Mouse (Mus musculus): Measurements from ENCODE around the gene Kif21b. TPM values are rescaled to one million over a fixed set of nuclear protein-coding genes. Genes with fewer than 3 reads are reported as not detected.

Gene Kif21b
- polyA plus RNA-seq (2015; fragmentation: Nextera tagmentation; extraction: Ambion mirVana), result 47.9 and 55.7 TPM in 2 replicates

DNA sequence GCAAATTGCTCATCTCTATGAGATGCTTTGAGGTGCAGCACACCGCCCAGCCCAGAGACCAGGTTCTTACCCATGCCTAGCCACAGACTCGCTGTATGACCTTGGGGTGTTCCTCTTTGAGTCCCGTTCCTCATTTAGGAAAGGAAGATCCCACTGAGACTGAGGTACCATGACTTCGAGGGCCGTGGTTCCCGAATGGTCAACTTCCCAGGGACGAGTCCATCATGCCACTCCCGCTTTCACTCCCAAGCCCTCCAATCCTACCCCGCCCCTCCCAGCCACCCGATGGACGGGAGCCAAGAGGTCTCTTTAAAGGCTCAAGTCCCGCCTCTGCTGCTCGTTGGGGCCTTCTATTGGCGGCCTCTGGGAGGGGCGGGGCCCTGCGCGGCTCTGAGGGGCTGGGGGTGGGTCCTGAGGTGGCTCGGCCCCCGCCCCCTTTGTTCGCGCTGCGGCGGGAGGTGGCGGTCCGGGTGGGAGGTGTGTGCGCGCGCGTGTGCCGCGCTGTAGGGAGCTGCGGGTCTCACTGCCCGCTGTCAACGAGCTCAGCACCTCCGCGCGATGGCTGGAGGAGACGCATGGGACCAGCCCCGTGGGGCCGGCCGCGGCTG is at the start of gene Kif21b:
Kif21b (plus strand) TSS at position 439 of the 608 bp plus-strand sequence.
- Histone ChIP-seq H3K36me3 (ENCODE audit: control insufficient read depth, insufficient read depth, low read length) (no peaks in the 10 kb centered on the region), H3K27ac (ENCODE audit: low read length) (peak within 1 kb of the TSS; percentile 96), H3K4me2 (ENCODE audit: low read length) (peak within 1 kb of the TSS; percentile 87), H3K9ac (ENCODE audit: low read depth, low read length) (peak within 1 kb of the TSS; percentile 98), H3K4me1 (ENCODE audit: control insufficient read depth, insufficient read depth, low read length) (peaks cover 34% of the 10 kb centered on the region), H3K27me3 (ENCODE audit: control insufficient read depth, insufficient read depth, low read depth, low read length) (no peaks in the 10 kb centered on the region), H3K9me3 (replicated peaks; ENCODE audit: control insufficient read depth, low read length, poor library complexity, severe bottlenecking) (no peaks in the 10 kb centered on the region), H3K4me3 (ENCODE audit: low read depth, low read length) (peak within 1 kb of the TSS; percentile 85)
- ATAC-seq, result peak; percentile 90
- 1% methylated on average over 39 of the region's 42 CpGs for WGBS

DNA sequence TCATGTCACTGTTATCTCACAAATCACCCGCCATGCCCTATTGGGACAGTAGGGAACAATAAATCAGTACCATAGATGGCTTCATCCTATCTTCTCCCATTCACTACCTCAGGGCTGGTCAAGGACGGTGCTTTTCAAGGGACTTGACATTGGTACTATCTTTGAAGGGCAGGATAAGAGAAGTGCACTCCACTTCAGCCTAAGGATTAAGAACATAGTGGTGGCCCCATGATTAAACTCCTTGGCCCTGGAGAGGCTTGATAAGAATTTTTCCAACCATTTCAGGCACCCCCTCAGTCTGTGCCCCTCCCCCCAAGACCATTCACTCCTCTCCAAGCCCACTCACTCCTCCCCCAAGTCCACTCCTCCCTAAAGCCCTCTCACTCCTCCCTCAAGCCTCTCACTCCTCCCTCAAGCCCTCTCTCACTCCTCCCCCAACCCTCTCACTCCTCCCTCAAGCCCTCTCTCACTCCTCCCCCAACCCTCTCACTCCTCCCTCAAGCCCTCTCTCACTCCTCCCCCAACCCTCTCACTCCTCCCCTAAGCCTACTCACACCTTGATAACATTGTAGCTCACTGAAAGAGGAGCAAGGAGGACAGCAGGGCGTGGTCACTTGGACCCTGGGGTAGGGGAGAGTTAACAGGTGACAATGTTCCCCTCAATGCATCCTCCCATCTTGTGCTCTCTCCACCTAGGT is 45.1 kb upstream of the Kif21b start:
- Histone ChIP-seq H3K27ac (ENCODE audit: low read length) (no peak overlapping the region), H3K9ac (ENCODE audit: low read depth, low read length) (no peak overlapping the region), H3K36me3 (ENCODE audit: control insufficient read depth, insufficient read depth, low read length) (no peaks in the 10 kb centered on the region), H3K4me1 (ENCODE audit: control insufficient read depth, insufficient read depth, low read length) (peaks cover 10% of the 10 kb centered on the region), H3K27me3 (ENCODE audit: control insufficient read depth, insufficient read depth, low read depth, low read length) (no peaks in the 10 kb centered on the region), H3K9me3 (replicated peaks; ENCODE audit: control insufficient read depth, low read length, poor library complexity, severe bottlenecking) (0 out of 2 replicates have a peak, but pooled peaks cover 3% of the 10 kb centered on the region), H3K4me3 (ENCODE audit: low read depth, low read length) (no peak overlapping the region), H3K4me2 (ENCODE audit: low read length) (no peak overlapping the region)
- 94% methylated on average over 3 of the region's 3 CpGs for WGBS
- ATAC-seq, result no peak

DNA sequence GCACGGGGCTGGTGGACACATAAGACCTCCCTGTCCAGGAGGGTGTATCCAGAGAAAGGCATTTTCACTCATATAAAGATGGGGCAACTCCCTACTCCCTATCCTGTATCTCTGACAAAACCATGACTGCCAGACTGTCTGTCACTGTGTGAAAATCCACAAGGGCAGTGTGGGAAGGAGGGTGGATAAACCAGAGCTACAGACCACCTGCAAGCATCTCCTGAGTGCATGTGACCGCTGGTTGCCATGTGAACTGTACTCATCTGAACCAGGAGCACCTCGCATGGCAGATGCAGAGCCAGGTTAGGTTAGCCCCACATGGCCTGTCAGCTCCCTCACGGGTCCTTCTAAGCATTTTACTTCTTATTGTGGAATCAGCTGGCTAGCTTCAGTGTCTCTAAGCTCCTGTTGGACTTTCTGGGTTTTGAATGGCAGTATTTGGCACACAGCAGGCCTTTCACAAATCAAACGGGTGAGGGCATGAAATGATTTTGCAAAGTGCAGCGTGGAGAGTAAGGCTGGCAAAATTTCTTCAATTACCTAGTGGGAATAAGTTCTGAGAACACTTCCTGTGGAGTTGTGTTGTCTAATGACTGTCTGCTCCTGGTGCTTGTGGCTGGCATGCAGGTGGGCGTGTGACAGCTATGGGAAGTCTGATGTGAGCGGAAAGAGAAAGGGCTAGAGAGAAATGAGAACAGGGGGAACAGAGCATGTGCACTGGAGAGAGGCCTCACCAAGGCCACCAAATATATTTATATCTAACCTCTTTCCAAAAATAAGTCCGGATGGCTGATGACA is 41.6 kb upstream of the Kif21b start:
- Histone ChIP-seq H3K36me3 (ENCODE audit: control insufficient read depth, insufficient read depth, low read length) (no peaks in the 10 kb centered on the region), H3K9me3 (replicated peaks; ENCODE audit: control insufficient read depth, low read length, poor library complexity, severe bottlenecking) (no peaks in the 10 kb centered on the region), H3K4me1 (ENCODE audit: control insufficient read depth, insufficient read depth, low read length) (peaks cover 10% of the 10 kb centered on the region), H3K9ac (ENCODE audit: low read depth, low read length) (no peak overlapping the region; the same call in 1 of the 2 replicates), H3K27me3 (ENCODE audit: control insufficient read depth, insufficient read depth, low read depth, low read length) (no peaks in the 10 kb centered on the region), H3K4me3 (ENCODE audit: low read depth, low read length) (no peak overlapping the region), H3K4me2 (ENCODE audit: low read length) (no peak overlapping the region), H3K27ac (ENCODE audit: low read length) (peak overlapping the region; percentile 53)
- 60% methylated on average over 9 of the region's 9 CpGs for WGBS
- ATAC-seq, result peak; percentile 66

DNA sequence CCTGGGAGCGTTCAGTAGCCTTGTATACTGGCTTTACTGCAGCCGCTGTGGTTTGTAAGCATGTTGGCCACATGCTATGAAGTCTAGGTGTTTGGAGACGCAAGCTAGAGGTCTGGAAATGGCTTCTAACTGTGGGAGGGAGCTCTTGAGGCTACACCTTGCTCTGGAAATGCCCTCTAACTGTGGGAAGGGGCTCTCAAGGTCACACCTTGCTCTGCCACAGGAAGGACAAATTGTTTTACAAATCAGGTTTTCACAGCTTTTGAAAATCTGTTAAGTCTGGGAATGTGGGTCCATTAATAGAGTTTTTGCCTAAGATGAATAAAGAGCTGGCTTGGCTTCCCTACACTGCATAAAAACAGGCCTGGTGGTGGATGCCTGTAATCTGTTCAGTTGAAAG is 37.5 kb upstream of the Kif21b start:
- Histone ChIP-seq H3K4me2 (ENCODE audit: low read length) (no peak overlapping the region), H3K4me1 (ENCODE audit: control insufficient read depth, insufficient read depth, low read length) (peaks cover 10% of the 10 kb centered on the region), H3K9ac (ENCODE audit: low read depth, low read length) (no peak overlapping the region), H3K4me3 (ENCODE audit: low read depth, low read length) (no peak overlapping the region), H3K27me3 (ENCODE audit: control insufficient read depth, insufficient read depth, low read depth, low read length) (no peaks in the 10 kb centered on the region), H3K9me3 (replicated peaks; ENCODE audit: control insufficient read depth, low read length, poor library complexity, severe bottlenecking) (no peaks in the 10 kb centered on the region), H3K27ac (ENCODE audit: low read length) (no peak overlapping the region), H3K36me3 (ENCODE audit: control insufficient read depth, insufficient read depth, low read length) (no peaks in the 10 kb centered on the region)
- WGBS, result 82% methylated on average over 3 of the region's 3 CpGs
- no peak for ATAC-seq

DNA sequence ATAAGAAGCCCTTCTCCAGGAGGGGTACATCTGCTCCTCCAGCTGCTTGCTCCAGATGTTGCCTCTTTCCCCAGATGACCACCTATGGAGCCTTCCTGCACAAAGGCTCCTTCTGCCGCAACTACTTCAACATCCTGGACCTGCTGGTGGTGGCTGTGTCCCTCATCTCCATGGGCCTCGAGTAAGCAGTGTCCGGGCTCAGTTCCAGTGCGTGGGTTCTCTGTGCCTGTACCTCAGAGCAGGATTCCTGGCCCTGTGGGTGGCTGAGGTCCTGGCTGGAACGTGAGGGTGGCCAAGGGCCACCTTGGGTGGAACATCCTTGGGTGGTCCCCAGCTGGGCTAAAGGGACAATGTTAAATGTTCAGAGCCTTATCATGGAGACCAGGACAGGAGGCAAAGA is 36.4 kb upstream of the Kif21b start:
- Histone ChIP-seq H3K27ac (ENCODE audit: low read length) (no peak overlapping the region), H3K4me3 (ENCODE audit: low read depth, low read length) (no peak overlapping the region), H3K9ac (ENCODE audit: low read depth, low read length) (no peak overlapping the region), H3K4me2 (ENCODE audit: low read length) (no peak overlapping the region), H3K4me1 (ENCODE audit: control insufficient read depth, insufficient read depth, low read length) (peaks cover 3% of the 10 kb centered on the region; the same call in 1 of the 2 replicates), H3K27me3 (ENCODE audit: control insufficient read depth, insufficient read depth, low read depth, low read length) (no peaks in the 10 kb centered on the region), H3K36me3 (ENCODE audit: control insufficient read depth, insufficient read depth, low read length) (no peaks in the 10 kb centered on the region), H3K9me3 (replicated peaks; ENCODE audit: control insufficient read depth, low read length, poor library complexity, severe bottlenecking) (no peaks in the 10 kb centered on the region)
- WGBS, result 82% methylated on average over 5 of the region's 5 CpGs
- ATAC-seq, result no peak

DNA sequence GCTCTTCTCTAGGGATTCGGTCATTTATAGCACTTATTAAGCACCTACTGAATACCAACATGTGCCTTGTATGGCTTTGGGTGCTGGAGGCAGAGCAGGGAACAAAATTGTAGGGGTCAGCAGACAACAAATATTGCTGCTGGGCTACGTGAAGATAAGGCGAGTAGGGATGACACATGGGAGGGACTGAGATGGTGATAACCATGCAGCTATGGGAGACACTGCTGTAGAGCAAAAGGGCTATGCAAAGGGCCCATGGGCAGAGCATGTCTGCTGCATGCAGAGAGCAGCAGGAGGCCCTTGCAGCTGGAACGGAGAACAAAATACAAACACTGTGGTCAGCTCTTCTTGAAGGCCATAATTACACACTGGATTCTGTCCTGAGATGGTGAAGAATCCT is 29.1 kb upstream of the Kif21b start:
- Histone ChIP-seq H3K4me1 (ENCODE audit: control insufficient read depth, insufficient read depth, low read length) (peaks cover 12% of the 10 kb centered on the region), H3K27ac (ENCODE audit: low read length) (no peak overlapping the region), H3K9me3 (replicated peaks; ENCODE audit: control insufficient read depth, low read length, poor library complexity, severe bottlenecking) (no peaks in the 10 kb centered on the region), H3K4me2 (ENCODE audit: low read length) (no peak overlapping the region), H3K4me3 (ENCODE audit: low read depth, low read length) (no peak overlapping the region), H3K27me3 (ENCODE audit: control insufficient read depth, insufficient read depth, low read depth, low read length) (no peaks in the 10 kb centered on the region), H3K36me3 (ENCODE audit: control insufficient read depth, insufficient read depth, low read length) (no peaks in the 10 kb centered on the region), H3K9ac (ENCODE audit: low read depth, low read length) (no peak overlapping the region)
- no peak for ATAC-seq
- 75% methylated on average over 4 of the region's 4 CpGs for WGBS

DNA sequence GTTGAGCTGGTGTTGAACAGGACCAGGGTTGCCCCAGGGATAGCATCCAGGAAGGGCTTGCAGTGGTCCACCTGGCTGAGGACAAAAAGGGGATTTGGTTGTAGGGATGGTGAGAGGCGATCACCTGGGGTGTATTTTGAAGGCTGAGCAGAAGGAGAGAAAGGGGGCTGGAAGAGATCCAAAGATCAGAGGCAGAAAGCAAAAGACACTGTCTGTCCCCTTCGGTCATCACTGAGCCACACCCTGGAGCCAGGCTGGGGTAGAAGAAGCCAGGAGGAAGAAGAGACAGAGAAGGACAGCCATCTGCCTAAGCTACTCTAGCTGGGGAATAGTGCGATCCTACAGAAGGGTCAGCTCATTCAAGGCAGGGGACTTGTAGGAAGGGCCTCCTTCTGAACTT is 28.6 kb upstream of the Kif21b start:
- Histone ChIP-seq H3K4me2 (ENCODE audit: low read length) (no peak overlapping the region), H3K4me1 (ENCODE audit: control insufficient read depth, insufficient read depth, low read length) (peaks cover 12% of the 10 kb centered on the region), H3K9me3 (replicated peaks; ENCODE audit: control insufficient read depth, low read length, poor library complexity, severe bottlenecking) (no peaks in the 10 kb centered on the region), H3K9ac (ENCODE audit: low read depth, low read length) (no peak overlapping the region), H3K36me3 (ENCODE audit: control insufficient read depth, insufficient read depth, low read length) (no peaks in the 10 kb centered on the region), H3K27me3 (ENCODE audit: control insufficient read depth, insufficient read depth, low read depth, low read length) (no peaks in the 10 kb centered on the region), H3K4me3 (ENCODE audit: low read depth, low read length) (no peak overlapping the region), H3K27ac (ENCODE audit: low read length) (no peak overlapping the region)
- no peak for ATAC-seq
- WGBS, result 72% methylated on average over 3 of the region's 3 CpGs

DNA sequence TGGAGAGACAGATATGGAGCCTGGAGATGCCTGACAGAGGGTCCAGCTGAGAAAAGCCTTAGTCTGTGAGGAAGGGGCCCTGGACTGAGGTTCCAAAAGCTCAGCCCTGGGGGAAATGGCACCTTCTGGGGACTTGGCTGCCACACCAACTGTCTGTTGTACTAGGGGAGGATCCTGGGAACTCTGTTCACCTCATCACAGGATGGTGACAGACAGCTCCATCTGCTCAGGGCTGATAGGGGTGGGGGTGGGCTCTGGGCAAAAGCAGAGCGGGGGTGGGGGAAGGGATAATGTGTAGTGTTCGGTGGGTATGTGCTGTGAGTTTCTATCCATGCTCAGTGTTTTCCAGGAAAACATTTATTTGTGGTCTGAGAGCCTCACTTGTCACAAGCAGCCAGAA is 28.2 kb upstream of the Kif21b start:
- H3K4me3 ChIP-seq (ENCODE audit: low read depth, low read length), result no peak overlapping the region
- 51% methylated on average over 2 of the region's 2 CpGs for WGBS
- H3K27me3 ChIP-seq (ENCODE audit: control insufficient read depth, insufficient read depth, low read depth, low read length), result no peaks in the 10 kb centered on the region
- no peak overlapping the region for H3K9ac ChIP-seq (ENCODE audit: low read depth, low read length)
- H3K9me3 ChIP-seq (replicated peaks; ENCODE audit: control insufficient read depth, low read length, poor library complexity, severe bottlenecking), result no peaks in the 10 kb centered on the region
- H3K36me3 ChIP-seq (ENCODE audit: control insufficient read depth, insufficient read depth, low read length), result no peaks in the 10 kb centered on the region
- H3K4me2 ChIP-seq (ENCODE audit: low read length), result no peak overlapping the region
- H3K4me1 ChIP-seq (ENCODE audit: control insufficient read depth, insufficient read depth, low read length), result peaks cover 12% of the 10 kb centered on the region
- no peak overlapping the region for H3K27ac ChIP-seq (ENCODE audit: low read length)
- ATAC-seq, result peak; percentile 59; the same call in 1 of the 2 replicates

DNA sequence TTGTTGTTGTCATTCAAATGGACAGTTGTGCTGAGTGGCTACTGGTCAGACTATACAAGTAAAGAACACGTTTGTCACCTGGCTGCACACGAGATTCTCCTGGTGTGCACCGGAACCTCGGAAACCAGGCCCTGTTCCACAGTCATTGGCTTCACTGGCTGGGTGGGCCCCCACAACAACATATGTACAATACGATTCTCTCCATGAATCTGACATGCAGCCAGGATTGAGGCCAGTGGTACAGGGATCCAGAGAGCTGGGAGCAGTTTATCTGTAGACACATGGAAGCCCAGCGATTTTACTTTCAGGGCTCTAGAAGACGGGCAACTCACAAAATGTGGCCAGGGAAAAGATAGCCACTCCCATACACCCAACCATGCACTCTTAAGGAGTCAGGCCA is 27.5 kb upstream of the Kif21b start:
- Histone ChIP-seq H3K4me3 (ENCODE audit: low read depth, low read length) (no peak overlapping the region), H3K27me3 (ENCODE audit: control insufficient read depth, insufficient read depth, low read depth, low read length) (no peaks in the 10 kb centered on the region), H3K9me3 (replicated peaks; ENCODE audit: control insufficient read depth, low read length, poor library complexity, severe bottlenecking) (no peaks in the 10 kb centered on the region), H3K4me2 (ENCODE audit: low read length) (no peak overlapping the region), H3K36me3 (ENCODE audit: control insufficient read depth, insufficient read depth, low read length) (no peaks in the 10 kb centered on the region), H3K4me1 (ENCODE audit: control insufficient read depth, insufficient read depth, low read length) (peaks cover 12% of the 10 kb centered on the region), H3K9ac (ENCODE audit: low read depth, low read length) (no peak overlapping the region), H3K27ac (ENCODE audit: low read length) (no peak overlapping the region)
- ATAC-seq, result no peak
- WGBS, result 79% methylated on average over 7 of the region's 7 CpGs
